Mouse (Mus musculus) liver, embryonic 14 days (tissue): ENCODE data around the gene Prickle4. TPM values are rescaled to one million over a fixed set of nuclear protein-coding genes. Genes with fewer than 3 reads are reported as not detected.

ENCODE experiments used
- polyA plus RNA-seq: library from polyadenylated mRNA; depleted of rRNA; stranded (reverse); fragments of >200 nt; gene quantifications from 2 replicates; pipeline ENCODE4 v1.2.3, GENCODE M21; 2012; rRNA removed

The Prickle4 gene
- polyA plus RNA-seq, result 0.15 TPM in 1 of 2 replicates, not detected in the other

DNA sequence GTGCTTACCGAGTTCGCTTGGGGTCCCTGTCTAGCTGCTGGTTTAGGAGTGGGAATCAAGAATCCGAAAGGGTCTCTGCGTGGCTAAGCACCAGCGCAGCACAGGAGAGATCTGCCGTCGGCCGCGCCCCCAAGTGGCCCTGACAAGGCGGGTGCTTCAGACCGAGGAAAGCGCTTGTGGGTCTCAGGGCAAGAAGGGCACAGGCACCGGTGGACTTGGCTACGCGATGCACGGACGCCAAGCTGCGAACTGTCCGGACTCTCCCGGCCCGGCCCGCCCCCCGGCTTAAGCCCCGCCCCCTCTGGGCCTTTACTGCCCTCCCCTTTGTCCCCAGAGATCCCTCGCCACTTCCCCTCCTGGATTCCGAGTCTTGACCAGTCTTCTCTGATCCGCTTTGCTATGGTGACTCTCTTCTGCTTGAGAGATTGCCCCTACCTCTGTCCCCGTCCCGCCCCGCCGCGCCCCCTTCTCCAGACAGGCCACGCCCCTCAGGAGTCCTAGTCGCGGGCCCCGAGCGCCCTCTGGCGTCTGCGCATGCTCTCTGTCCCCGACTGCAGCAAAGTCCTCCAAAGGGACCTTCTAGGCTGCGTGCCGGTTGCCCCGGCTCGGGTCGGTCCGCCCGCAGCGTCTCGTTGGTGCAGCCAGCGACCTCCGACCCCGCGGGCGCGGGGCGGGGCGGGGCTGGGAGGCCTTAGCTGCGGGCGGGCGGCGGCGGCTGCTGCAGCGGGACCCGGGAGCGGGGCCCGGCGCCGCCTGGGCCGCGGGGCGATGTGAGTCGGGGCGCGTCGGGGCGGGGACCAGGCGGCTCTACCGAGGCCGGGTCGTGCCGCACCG is at the start of gene Prickle4:
TSS of gene Prickle4 (minus strand) at position 234 of the 834 bp plus-strand sequence.

DNA sequence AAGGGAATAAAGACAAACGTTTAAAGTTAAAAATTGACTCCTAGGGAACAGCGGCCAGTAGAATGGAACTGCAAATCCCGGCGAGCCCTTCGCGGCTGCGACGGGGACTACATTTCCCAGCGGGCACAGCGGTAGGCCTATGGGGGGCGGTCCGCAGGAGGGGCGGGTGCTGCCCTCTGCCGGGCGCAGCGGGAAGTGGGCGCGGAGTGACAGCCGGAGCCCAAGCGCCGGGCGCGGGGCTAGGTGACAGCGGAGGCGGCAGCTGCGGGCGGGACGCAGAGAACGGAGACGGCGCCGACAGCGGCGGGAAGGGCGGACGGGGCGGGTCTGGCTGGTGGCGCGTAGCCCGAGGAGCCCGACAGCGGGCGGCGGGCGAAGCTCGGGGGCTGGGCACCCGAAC is 42.3 kb upstream of the Prickle4 start, which contains the start of gene Tfeb:
TSS of gene Tfeb (plus strand) at position 175 of the 400 bp plus-strand sequence.

DNA sequence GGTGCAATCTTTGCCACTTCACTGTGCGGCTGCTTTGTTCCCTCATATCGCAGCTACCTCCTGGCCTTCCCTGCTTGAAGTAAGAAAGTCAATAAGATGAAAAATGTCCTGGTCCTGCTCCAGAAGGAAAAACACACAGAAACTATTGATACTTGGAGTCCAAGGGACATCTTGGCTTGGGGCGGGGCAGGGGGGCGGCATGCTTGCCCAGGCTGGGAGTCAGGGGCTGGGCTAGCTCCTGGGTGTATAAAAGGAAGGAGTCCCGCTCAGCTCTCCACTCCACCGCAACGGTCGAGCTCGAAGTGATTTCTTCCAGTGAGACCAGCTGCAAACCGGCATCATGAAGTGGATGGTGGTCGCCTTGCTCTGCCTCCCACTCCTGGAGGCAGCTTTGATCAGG is 32.0 kb upstream of the Prickle4 start, which contains the start of gene Pgc:
TSS of gene Pgc (plus strand) at position 277 of the 400 bp plus-strand sequence.

DNA sequence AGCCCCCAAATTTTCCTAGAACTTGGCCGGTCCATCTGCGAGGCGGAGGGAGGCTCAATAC is 264 bp downstream of the Prickle4 start, which contains the start of gene Gm21981:
TSS of gene Gm21981 (minus strand) at position 14 of the 61 bp plus-strand sequence.

DNA sequence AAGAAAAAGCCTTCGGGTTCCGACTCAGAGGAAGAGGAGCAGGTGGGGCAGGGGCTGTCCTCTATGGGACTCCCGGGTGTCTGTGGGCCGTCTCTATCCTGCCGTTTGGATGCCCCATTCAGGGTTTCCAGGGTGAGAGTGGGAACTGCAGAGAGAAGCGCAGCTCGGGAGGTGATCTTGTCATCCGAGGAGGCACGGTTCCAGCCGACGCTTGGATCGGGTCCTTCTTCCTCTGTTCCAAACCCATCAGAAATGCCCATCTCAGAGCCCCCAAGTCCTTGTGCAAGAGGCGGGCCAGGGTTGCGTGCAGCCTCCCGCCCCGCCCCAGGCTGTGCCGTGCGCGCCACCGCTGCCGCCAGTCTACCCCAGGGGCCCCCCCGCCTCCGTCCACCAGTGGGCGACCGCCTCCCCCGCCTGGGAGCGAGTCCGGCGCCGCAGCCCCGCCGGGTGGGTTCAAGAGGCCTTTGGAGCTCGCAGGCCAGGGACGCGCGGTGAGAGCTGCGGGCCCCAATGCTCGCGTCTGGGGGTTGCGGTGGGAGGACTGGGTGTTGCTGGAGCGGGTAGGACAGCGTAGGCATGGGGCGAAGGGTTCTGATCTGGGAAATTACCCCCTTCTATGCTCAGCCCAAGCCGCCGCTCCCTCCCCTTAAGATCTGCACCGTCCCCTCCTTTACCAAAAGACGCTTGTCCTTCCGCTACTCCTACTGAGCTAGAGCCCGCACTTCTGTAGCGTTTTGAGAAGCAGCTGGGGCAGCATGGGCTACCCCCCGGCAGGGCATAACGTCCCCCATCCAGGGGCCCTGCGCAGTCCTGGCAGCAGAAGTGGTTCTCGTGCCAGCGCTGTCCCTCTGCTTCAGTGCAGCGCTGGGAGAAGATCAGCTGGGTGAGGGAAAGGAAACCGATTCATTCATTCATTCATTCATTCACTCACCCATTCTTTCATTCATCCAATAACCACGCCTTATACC is 5.6 kb downstream of the Prickle4 start, which contains the start of gene Frs3:
TSS of gene Frs3 (plus strand) at position 423 of the 968 bp plus-strand sequence.

DNA sequence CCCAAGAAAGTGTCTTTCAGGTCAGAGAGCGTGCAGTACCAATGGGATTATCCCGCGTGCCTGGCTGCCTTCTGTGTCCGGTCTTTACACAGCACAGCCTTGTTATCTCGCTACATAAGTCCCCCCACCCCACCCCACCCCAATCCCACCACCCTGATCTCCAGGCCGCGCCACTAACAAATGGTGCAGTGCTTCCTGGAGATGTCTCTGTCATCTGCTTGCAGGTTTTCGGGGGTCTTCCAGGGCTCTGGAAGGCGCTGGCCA is 6.3 kb downstream of the Prickle4 start, which contains the start of gene Tomm6:
TSS of gene Tomm6 (minus strand) at position 43 of the 264 bp plus-strand sequence.

Other genes starting within 250 kb of the Prickle4 start
- gene Taf8, start 192.4 kb downstream of the Prickle4 start, polyA plus RNA-seq, result 15.4 and 16.7 TPM in 2 replicates
- 179 and 198 TPM in 2 replicates for gene Ccnd3, start 189.7 kb downstream of the Prickle4 start, polyA plus RNA-seq
- 10.9 and 12.9 TPM in 2 replicates for gene Bysl, start 83.2 kb downstream of the Prickle4 start, polyA plus RNA-seq
- 21.0 and 24.1 TPM in 2 replicates for gene Med20, start 83.2 kb downstream of the Prickle4 start, polyA plus RNA-seq
- gene Gm20517, start 83.1 kb downstream of the Prickle4 start, polyA plus RNA-seq, result 0.83 and 1.2 TPM in 2 replicates
- gene Usp49, start 64.0 kb downstream of the Prickle4 start, polyA plus RNA-seq, result 6.2 and 7.2 TPM in 2 replicates
- gene Tomm6, start 6.3 kb downstream of the Prickle4 start, polyA plus RNA-seq, result 45.6 and 70.2 TPM in 2 replicates
- gene Frs3, start 5.7 kb downstream of the Prickle4 start, polyA plus RNA-seq, result 2.4 and 2.6 TPM in 2 replicates
- gene Gm21981, start 281 bp downstream of the Prickle4 start, polyA plus RNA-seq, result 0.25 and 0.27 TPM in 2 replicates
- gene Pgc, start 32.1 kb upstream of the Prickle4 start, polyA plus RNA-seq, result not detected in 2 replicates
- gene Tfeb, start 42.3 kb upstream of the Prickle4 start, polyA plus RNA-seq, result 2.5 and 2.8 TPM in 2 replicates
- 4.8 and 5.1 TPM in 2 replicates for gene Mdfi, start 140.0 kb upstream of the Prickle4 start, polyA plus RNA-seq
- gene Foxp4, start 229.9 kb upstream of the Prickle4 start, polyA plus RNA-seq, result 7.8 and 8.1 TPM in 2 replicates